Mouse (Mus musculus) lung, postnatal 36 days (tissue): ENCODE results near the gene Cenpu.
"Not testable (repeated sequence)": the region's sequence is repeated elsewhere in the genome, so short reads cannot be mapped to it uniquely, and the experiment has no call there.

Experiments
- DNase-seq: peaks from one replicate; pipeline ENCODE4 v3.0.0; 2022; ENCODE audit warnings: mixed read lengths

Gene Cenpu

GRCm38 (mm10) chr8:46551029-46551428 lies 799 bp upstream of the Cenpu start:
- DNase-seq, result no peak

- no peak for DNase-seq
These were observed 575 bp downstream of the Cenpu start for GRCm38 (mm10) chr8:46552441-46552765.

- DNase-seq, result peak; percentile 75
These were observed 7.6 kb downstream of the Cenpu start for GRCm38 (mm10) chr8:46559428-46559827.

GRCm38 (mm10) chr8:46562333-46562732 lies 10.5 kb downstream of the Cenpu start:
- DNase-seq, result peak; percentile 12

- DNase-seq, result no peak
These were observed 15.2 kb downstream of the Cenpu start for GRCm38 (mm10) chr8:46566914-46567529.

- DNase-seq, result peak; percentile 85
These were observed 16.1 kb downstream of the Cenpu start for GRCm38 (mm10) chr8:46567946-46568345.

- peak; percentile 23 for DNase-seq
These were observed 17.1 kb downstream of the Cenpu start for GRCm38 (mm10) chr8:46568942-46569341.

- peak; percentile 78 for DNase-seq
These were observed 18.0 kb downstream of the Cenpu start for GRCm38 (mm10) chr8:46569659-46570441.

- DNase-seq, result no peak
These were observed 18.8 kb downstream of the Cenpu start for GRCm38 (mm10) chr8:46570673-46571072.

GRCm38 (mm10) chr8:46573446-46573845 lies 21.6 kb downstream of the Cenpu start:
- no peak for DNase-seq

- no peak for DNase-seq
These were observed 22.1 kb downstream of the Cenpu start for GRCm38 (mm10) chr8:46573964-46574363.

- DNase-seq, result no peak
These were observed 27.0 kb downstream of the Cenpu start for GRCm38 (mm10) chr8:46578794-46579193.

GRCm38 (mm10) chr8:46584328-46584727 lies 32.5 kb downstream of the Cenpu start:
- DNase-seq, result not testable (repeated sequence)

GRCm38 (mm10) chr8:46585576-46585975 lies 33.7 kb downstream of the Cenpu start:
- DNase-seq, result no peak

GRCm38 (mm10) chr8:46587911-46588310 lies 36.1 kb downstream of the Cenpu start:
- DNase-seq, result no peak

GRCm38 (mm10) chr8:46588663-46589062 lies 36.8 kb downstream of the Cenpu start:
- DNase-seq, result no peak

GRCm38 (mm10) chr8:46593067-46593466 lies 41.2 kb downstream of the Cenpu start:
- no peak for DNase-seq

- no peak for DNase-seq
These were observed 41.9 kb downstream of the Cenpu start for GRCm38 (mm10) chr8:46593772-46594171.

GRCm38 (mm10) chr8:46595593-46595992 lies 43.8 kb downstream of the Cenpu start:
- DNase-seq, result peak; percentile 53

- DNase-seq, result no peak
These were observed 44.7 kb downstream of the Cenpu start for GRCm38 (mm10) chr8:46596530-46596929.

- no peak for DNase-seq
These were observed 45.6 kb downstream of the Cenpu start for GRCm38 (mm10) chr8:46597411-46597810.

GRCm38 (mm10) chr8:46598114-46598513 lies 46.3 kb downstream of the Cenpu start:
- DNase-seq, result no peak

- DNase-seq, result no peak
These were observed 46.9 kb downstream of the Cenpu start for GRCm38 (mm10) chr8:46598753-46599152.

GRCm38 (mm10) chr8:46599314-46599904 lies 47.6 kb downstream of the Cenpu start:
- no peak for DNase-seq
